Mouse (Mus musculus) heart, postnatal 14 days (tissue): ENCODE data around the gene Me3. TPM values are rescaled to one million over a fixed set of nuclear protein-coding genes. Genes with fewer than 3 reads are reported as not detected.

Experiments used
- DNase-seq, 2 experiments: peaks; one replicate each; pipeline ENCODE4 v3.0.0; 2021 to 2022
- intact Hi-C: fragments of 180-260 bp; cut with DNase I; formaldehyde crosslinking; loops from one replicate; pipeline ENCODE4 v1.15.1; 2025
- total RNA-seq, 2 experiments: library from RNA; stranded (reverse); gene quantifications; 2 replicates each; pipeline ENCODE4 v1.2.3; 2021

The Me3 gene
- total RNA-seq, 2 experiments from 2014 or later: 115 to 124 TPM

DNA sequence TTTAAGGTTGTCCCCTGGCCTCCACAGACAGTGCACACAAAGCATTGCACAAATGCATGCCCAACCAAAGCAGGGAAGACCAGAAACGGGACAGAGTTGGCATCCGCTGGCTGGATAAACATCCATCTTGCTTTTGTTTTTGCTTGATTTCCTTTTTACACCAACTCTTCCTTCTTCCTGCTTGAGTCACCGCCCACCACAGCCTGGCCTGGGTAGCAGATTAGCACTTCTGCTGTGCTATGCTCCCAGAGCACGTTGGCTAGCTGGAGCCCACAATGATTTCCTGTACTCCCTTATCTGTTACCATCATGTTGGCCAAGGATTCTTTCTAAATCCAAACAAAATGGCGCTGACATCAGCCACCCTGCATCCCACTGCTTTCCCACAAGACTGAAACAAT, 235.0 kb downstream of the Me3 start:
- intact Hi-C loops: no loop called here
- DNase-seq: no peak

GRCm38 (mm10) chr7:89879686-89880085, 247.5 kb downstream of the Me3 start:
- intact Hi-C loops: no loop called here
- peak; percentile 22 to 46 for DNase-seq

DNA sequence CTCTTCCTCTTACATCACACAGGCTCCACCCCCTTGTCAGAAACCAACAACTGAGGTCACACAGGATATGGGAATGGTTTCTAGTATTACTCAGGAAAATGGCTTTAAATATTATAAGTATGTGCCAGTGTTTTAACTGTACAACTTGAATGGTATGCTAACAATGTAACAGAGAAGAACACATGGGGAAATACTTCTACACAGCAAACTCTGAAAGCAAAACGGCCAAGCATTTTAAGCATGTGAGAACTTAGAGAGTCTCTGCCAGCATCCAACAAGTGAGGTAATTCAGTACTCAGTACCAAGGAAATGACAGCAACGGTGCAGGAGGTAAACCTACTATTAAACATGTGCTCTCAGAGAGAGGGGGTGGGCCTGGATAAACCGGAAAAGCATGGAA, 252.4 kb downstream of the Me3 start:
- DNase-seq: no peak
- intact Hi-C loops: no loop called here

DNA sequence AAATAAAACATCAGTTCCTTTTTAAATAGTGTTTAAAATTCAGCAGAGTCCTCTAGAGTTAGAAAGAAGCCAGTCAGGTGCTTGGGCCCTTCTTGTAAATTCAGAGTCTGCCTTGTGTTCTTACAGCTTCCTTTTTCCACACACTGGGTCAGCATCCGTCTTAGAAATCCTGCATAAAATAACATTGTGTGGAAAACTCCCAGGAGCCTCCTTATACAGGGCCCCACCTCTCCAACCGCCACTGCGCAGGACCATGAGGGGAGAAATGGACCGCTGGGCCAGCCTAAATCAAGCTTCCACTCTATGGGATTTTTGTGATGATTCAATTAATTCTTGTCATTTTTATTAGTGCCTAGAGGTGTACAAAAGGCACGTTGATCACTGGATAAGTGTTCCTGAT, 259.2 kb downstream of the Me3 start:
- intact Hi-C loops: no loop called here
- DNase-seq: no peak

DNA sequence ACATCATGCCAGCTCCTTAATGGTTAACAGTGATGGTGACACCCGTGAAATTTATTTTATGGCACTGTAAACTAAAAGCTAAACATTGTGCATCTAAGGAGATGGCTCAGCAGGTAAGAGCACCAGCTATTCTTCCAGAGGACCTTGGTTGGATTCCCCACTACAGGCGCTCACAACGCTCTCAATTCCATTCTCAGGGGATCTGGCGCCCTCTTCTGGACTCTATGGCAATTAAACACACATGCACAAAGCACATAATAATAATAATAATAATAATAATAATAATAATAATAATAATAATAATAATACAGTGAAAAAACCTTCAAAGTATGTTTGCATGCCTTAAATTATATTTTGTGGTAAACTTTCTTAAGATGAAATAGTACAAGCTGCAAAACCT, 259.7 kb downstream of the Me3 start:
- intact Hi-C loops: no loop called here
- peak in 1 of 2 experiments; percentile 34 for DNase-seq

- intact Hi-C loops: no loop called here
- no peak for DNase-seq
Measured at GRCm38 (mm10) chr7:89903007-89903406, 270.8 kb downstream of the Me3 start.

- intact Hi-C loops: no loop called here
- DNase-seq: no peak
Measured at GRCm38 (mm10) chr7:89903442-89904343, 271.5 kb downstream of the Me3 start, which contains the start of gene Ccdc81. Ccdc81 (minus strand) TSS chr7:89903629.

Other genes starting within 250 kb of the Me3 start
- 10 to 100 TPM; 49.4 to 51.3 TPM for gene Tmem135, start 228.2 kb upstream of the Me3 start, total RNA-seq
- 10 to 100 TPM; 51.5 to 53.5 TPM for gene Fzd4, start 228.0 kb upstream of the Me3 start, total RNA-seq
- gene Prss23, start 105.2 kb upstream of the Me3 start, total RNA-seq: 10 to 100 TPM; 28.8 to 30.4 TPM